Mouse (Mus musculus) midbrain, embryonic 14.5 days (tissue): ENCODE data around the gene Limk1. TPM values are rescaled to one million over a fixed set of nuclear protein-coding genes. Genes with fewer than 3 reads are reported as not detected.

ENCODE experiments used
- ATAC-seq: fragments of 200-750 bp; cut with Nextera tagmentation; 2 replicates; pipeline ENCODE4 v1.8.0; 2017; ENCODE audit warnings: moderate number of reproducible peaks, moderate library complexity; ENCODE audit not compliant: low FRiP score, low TSS enrichment
- DNase-seq: peaks from one replicate; pipeline ENCODE4 v3.0.0-alpha.2; 2015
- H3K27ac ChIP-seq: fragments of 300-500 bp; sonication (generic); replicated peaks from 2 replicates; pipeline ENCODE4 v1.5.1; 2014; ENCODE audit warnings: mild to moderate bottlenecking, low read depth, low read length, moderate library complexity
- H3K27me3 ChIP-seq: fragments of 300-500 bp; sonication (generic); 2 replicates; pipeline ENCODE4 v1.6.1; 2014; ENCODE audit warnings: low read length, control low read depth, mixed read lengths; ENCODE audit not compliant: control insufficient read depth, insufficient read depth
- H3K36me3 ChIP-seq: fragments of 300-500 bp; sonication (generic); 2 replicates; pipeline ENCODE4 v1.6.1; 2014; ENCODE audit warnings: low read length, control low read depth; ENCODE audit not compliant: control insufficient read depth, insufficient read depth
- H3K4me1 ChIP-seq: fragments of 300-500 bp; sonication (generic); 2 replicates; pipeline ENCODE4 v1.6.1; 2014; ENCODE audit warnings: mild to moderate bottlenecking, antibody characterized with exemption, low read length, control low read depth; ENCODE audit not compliant: control insufficient read depth, insufficient read depth
- H3K4me2 ChIP-seq: fragments of 300-500 bp; sonication (generic); 2 replicates; pipeline ENCODE4 v1.6.1; 2014; ENCODE audit warnings: mild to moderate bottlenecking, low read length, moderate library complexity
- H3K4me3 ChIP-seq: fragments of 300-500 bp; sonication (generic); replicated peaks from 2 replicates; pipeline ENCODE4 v1.5.1; 2014; ENCODE audit warnings: low read depth, low read length
- H3K9ac ChIP-seq: fragments of 300-500 bp; sonication (generic); replicated peaks from 2 replicates; pipeline ENCODE4 v1.6.1; 2014; ENCODE audit warnings: mild to moderate bottlenecking, low read length, moderate library complexity
- H3K9me3 ChIP-seq: fragments of 300-500 bp; sonication (generic); 2 replicates; pipeline ENCODE4 v1.6.1; 2016; ENCODE audit warnings: low read length, control low read depth, mixed read lengths; ENCODE audit not compliant: control insufficient read depth
- WGBS: fragments of 180-500 bp; shearing (Covaris S2); extraction: QIAGEN DNeasy Blood & Tissue Kit; methylation state at CpG from one replicate; pipeline ENCODE4 v1.1.7; 2014; 5-methylcytosine and 5-hydroxymethylcytosine counted together
- polyA plus RNA-seq: library from polyadenylated mRNA; unstranded; fragments of >200 nt; fragmentation: Nextera tagmentation; extraction: Ambion mirVana; gene quantifications from 2 replicates; pipeline ENCODE4 v1.2.1, GENCODE M21; 2014

Limk1 gene
- 22.3 and 39.4 TPM in 2 replicates for polyA plus RNA-seq

GRCm38 (mm10) chr5:134688086-134688717 is at the start of gene Limk1:
TSS of gene Limk1 (minus strand) at chr5:134688598.
- H3K4me3 ChIP-seq: peak within 1 kb of the TSS; percentile 89
- WGBS: under 1% methylated on average over 65 of the region's 69 CpGs
- H3K27ac ChIP-seq: peak within 1 kb of the TSS; percentile 88
- peak within 1 kb of the TSS; percentile 86 for H3K4me2 ChIP-seq
- DNase-seq (no peak), ATAC-seq (peak; percentile 35)
- H3K27me3 ChIP-seq: no peaks in the 10 kb centered on the region
- H3K9ac ChIP-seq: peak within 1 kb of the TSS; percentile 92
- H3K4me1 ChIP-seq: peaks cover 10% of the 10 kb centered on the region
- H3K36me3 ChIP-seq: peaks cover 31% of the 10 kb centered on the region
- no peaks in the 10 kb centered on the region for H3K9me3 ChIP-seq

- Histone ChIP-seq H3K9me3 (no peaks in the 10 kb centered on the region), H3K4me3 (no peak overlapping the region), H3K27ac (no peak overlapping the region), H3K4me1 (no peaks in the 10 kb centered on the region), H3K9ac (no peak overlapping the region), H3K36me3 (no peaks in the 10 kb centered on the region), H3K27me3 (no peaks in the 10 kb centered on the region), H3K4me2 (no peak overlapping the region)
- ATAC-seq (no peak), DNase-seq (no peak)
- WGBS: 84% methylated on average over 2 of the region's 2 CpGs
Measured at GRCm38 (mm10) chr5:134734920-134735319, 46.5 kb upstream of the Limk1 start.

DNA sequence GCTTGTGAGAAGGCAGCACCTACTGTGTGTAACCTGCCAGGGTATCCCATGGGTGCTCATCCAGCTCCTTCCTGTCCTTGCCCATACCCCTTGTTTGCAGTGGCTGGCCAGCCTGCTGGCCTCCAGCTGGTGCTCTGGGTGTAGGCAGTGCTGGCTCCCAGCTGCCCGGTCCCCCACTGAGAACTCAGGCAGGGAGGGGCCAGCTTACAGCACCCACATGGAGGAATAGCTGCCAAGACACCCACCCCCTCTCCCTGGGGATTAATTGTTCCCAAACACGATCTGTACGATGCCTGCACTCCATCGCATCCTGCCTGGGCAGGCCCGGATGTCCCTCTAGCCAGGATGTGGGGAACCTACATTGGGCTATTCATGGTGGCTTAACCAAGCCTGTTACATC is 45.7 kb upstream of the Limk1 start:
- no peaks in the 10 kb centered on the region for H3K9me3 ChIP-seq
- WGBS: 79% methylated on average over 5 of the region's 5 CpGs
- H3K4me2 ChIP-seq: no peak overlapping the region
- no peak overlapping the region for H3K9ac ChIP-seq
- ATAC-seq (no peak), DNase-seq (no peak)
- H3K4me1 ChIP-seq: no peaks in the 10 kb centered on the region
- H3K36me3 ChIP-seq: no peaks in the 10 kb centered on the region
- no peak overlapping the region for H3K4me3 ChIP-seq
- no peaks in the 10 kb centered on the region for H3K27me3 ChIP-seq
- H3K27ac ChIP-seq: no peak overlapping the region

- DNase-seq (no peak), ATAC-seq (no peak)
- Histone ChIP-seq H3K9ac (no peak overlapping the region), H3K4me1 (no peaks in the 10 kb centered on the region), H3K4me2 (no peak overlapping the region), H3K27me3 (no peaks in the 10 kb centered on the region), H3K36me3 (no peaks in the 10 kb centered on the region), H3K9me3 (no peaks in the 10 kb centered on the region), H3K27ac (no peak overlapping the region), H3K4me3 (no peak overlapping the region)
- 67% methylated on average over 4 of the region's 4 CpGs for WGBS
Measured at GRCm38 (mm10) chr5:134733241-134733640, 44.8 kb upstream of the Limk1 start.

DNA sequence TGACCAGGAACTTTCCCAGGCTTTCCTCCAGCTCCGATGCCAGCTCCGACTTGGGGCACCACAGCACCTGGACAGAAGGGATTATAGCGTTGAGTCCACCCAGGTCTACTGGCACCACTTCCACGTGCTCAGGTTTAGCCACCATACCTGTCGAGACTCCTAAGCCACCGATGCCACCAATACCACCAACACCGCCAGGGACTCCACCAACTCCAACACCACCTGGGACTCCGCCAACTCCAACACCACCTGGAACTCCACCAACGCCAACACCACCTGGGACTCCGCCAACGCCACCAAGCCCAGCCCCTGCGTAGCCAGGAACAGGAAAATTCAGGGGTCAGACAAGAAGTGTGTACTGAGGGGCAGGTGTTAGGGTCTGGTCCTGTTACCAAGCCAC is 40.7 kb upstream of the Limk1 start:
- ATAC-seq (no peak), DNase-seq (no peak)
- H3K27me3 ChIP-seq: no peaks in the 10 kb centered on the region
- no peak overlapping the region for H3K4me3 ChIP-seq
- H3K4me2 ChIP-seq: no peak overlapping the region
- H3K36me3 ChIP-seq: no peaks in the 10 kb centered on the region
- H3K4me1 ChIP-seq: no peaks in the 10 kb centered on the region
- H3K9me3 ChIP-seq: no peaks in the 10 kb centered on the region
- 92% methylated on average over 12 of the region's 12 CpGs for WGBS
- no peak overlapping the region for H3K27ac ChIP-seq
- no peak overlapping the region for H3K9ac ChIP-seq

DNA sequence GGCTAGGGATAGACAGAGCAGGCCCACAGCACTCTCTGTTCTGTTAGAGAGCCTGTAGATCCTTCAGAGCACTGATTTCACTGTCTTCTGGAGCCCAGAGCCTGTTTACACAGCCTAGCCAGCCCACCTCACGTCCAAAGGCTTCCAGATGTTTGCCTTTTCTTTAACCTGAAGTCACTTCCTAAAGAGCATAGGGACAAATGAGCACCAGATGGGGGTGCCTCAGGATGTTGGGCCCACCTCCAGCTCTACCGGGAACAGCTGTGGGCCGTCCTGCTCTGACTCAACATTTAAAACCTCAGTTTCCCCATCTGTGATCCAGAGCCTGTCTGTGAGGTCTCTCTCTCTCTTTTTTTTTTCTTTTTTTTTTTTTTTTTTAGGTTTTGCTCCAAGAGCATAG is 40.1 kb upstream of the Limk1 start:
- 82% methylated on average over 3 of the region's 3 CpGs for WGBS
- Histone ChIP-seq H3K27ac (no peak overlapping the region), H3K27me3 (no peaks in the 10 kb centered on the region), H3K4me2 (no peak overlapping the region), H3K9me3 (no peaks in the 10 kb centered on the region), H3K4me1 (no peaks in the 10 kb centered on the region), H3K36me3 (no peaks in the 10 kb centered on the region), H3K9ac (no peak overlapping the region), H3K4me3 (no peak overlapping the region)
- ATAC-seq (no peak), DNase-seq (no peak)

DNA sequence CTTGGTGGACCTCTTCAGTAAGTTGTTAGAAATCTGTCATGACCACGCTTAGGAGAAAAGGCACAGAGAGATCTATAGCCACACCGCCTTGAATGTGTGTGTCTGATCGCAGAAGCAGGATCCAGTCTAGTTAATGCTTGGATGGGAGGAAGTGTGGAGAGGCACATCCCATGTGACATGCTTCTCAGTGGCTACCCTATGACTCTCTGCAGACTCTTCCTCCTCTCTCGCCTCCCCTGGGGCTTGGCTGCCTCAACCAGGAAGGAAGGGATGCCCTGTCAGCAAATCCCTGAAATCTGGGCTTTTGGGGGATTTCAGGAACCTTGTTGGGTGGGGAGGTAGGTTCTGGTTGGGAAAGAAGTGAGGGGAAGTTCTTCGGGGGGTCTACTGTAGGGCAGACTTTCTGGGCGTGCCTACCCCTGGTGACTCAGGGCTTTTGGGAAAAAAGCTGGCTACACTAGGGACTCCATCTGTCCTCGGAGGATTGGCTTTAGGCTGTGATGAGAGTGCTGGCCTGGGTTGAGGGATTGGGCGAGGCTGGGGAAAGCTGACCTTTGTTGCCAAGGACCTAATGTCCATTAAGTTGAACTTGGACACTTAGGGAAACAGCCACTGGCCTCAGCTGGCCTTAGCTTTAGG is 38.7 kb upstream of the Limk1 start:
- ATAC-seq (no peak), DNase-seq (no peak)
- H3K27ac ChIP-seq: no peak overlapping the region
- H3K9ac ChIP-seq: no peak overlapping the region
- WGBS: 86% methylated on average over 8 of the region's 8 CpGs
- no peaks in the 10 kb centered on the region for H3K4me1 ChIP-seq
- no peaks in the 10 kb centered on the region for H3K27me3 ChIP-seq
- H3K4me3 ChIP-seq: no peak overlapping the region
- H3K36me3 ChIP-seq: no peaks in the 10 kb centered on the region
- no peak overlapping the region for H3K4me2 ChIP-seq
- no peaks in the 10 kb centered on the region for H3K9me3 ChIP-seq

DNA sequence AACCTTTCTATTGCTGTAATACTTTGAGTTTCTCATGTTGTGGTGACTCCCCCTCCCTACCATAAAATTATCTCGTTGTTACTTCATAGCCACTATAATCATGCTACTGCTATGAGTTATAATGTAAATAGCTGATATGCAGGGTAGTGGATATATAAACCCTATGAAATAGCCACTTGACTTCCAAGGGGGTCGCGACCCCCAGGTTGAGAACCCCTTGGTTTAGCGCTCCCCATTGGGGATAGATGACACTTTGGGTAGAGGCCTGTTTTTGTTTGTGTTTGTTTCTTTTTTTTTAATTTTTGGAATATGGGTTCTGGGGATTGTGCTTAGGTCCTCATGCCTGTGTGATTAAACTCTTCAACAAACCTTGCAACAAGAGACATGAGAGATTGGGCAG is 36.9 kb upstream of the Limk1 start:
- H3K27me3 ChIP-seq: no peaks in the 10 kb centered on the region
- H3K4me2 ChIP-seq: no peak overlapping the region
- H3K27ac ChIP-seq: no peak overlapping the region
- no peaks in the 10 kb centered on the region for H3K9me3 ChIP-seq
- no peaks in the 10 kb centered on the region for H3K36me3 ChIP-seq
- DNase-seq: no peak
- ATAC-seq: no peak
- H3K4me3 ChIP-seq: no peak overlapping the region
- no peak overlapping the region for H3K9ac ChIP-seq
- 67% methylated on average over 4 of the region's 4 CpGs for WGBS
- H3K4me1 ChIP-seq: no peaks in the 10 kb centered on the region

- whole genome bisulfite sequencing: 81% methylated on average over 4 of the region's 4 CpGs
- H3K36me3 ChIP-seq: no peaks in the 10 kb centered on the region
- DNase-seq (no peak), ATAC-seq (no peak)
- H3K4me1 ChIP-seq: no peaks in the 10 kb centered on the region
- H3K27ac ChIP-seq: no peak overlapping the region
- H3K9me3 ChIP-seq: no peaks in the 10 kb centered on the region
- H3K4me3 ChIP-seq: no peak overlapping the region
- no peaks in the 10 kb centered on the region for H3K27me3 ChIP-seq
- no peak overlapping the region for H3K4me2 ChIP-seq
- no peak overlapping the region for H3K9ac ChIP-seq
Measured at GRCm38 (mm10) chr5:134720058-134720457, 31.7 kb upstream of the Limk1 start.
